Mouse (Mus musculus): ENCODE measurements around the gene Slc6a17.

GRCm38 (mm10) chr3:107511416-107511815 is 6.4 kb downstream of the Slc6a17 start:
- TF ChIP-seq EP300 (IDR thresholded peaks at IDR 0.05; ENCODE audit: insufficient read depth, low read depth, low read length): no peak
- no peak for TF ChIP-seq CTCF (IDR thresholded peaks at IDR 0.05; ENCODE audit: low read depth, low read length)
